21 mouse cellular contexts compared by ENCODE assay signal in the genomic region with DNA sequence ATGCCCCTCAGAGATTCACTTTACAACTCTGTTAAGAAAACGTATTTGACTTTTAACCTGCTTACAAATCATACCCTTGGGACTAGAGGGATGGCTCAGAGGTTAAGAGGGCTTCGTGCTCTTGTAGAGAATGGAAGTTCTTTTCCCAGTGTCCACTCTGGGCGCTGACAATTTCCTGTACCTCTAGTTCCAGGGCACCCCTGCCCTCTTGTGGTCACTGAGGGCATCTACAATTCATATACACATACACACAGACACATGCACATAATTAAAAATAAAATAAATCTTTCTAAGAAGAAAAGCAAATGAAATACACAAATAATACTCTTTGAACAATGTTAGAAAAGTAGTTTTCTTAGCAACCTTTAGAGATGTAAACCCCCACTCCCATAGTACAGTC. TPM values are rescaled to one million over a fixed set of nuclear protein-coding genes. Genes with fewer than 3 reads are reported as not detected.
DNase-seq lines count a peak whose midpoint lies in the region; TF ChIP-seq lines count a peak whose summit lies in the region.
"Had no signal": no experiment of that assay in that cellular context is flagged by ENCODE, and none has a peak within 500 bp of the region (broad histone marks: within the 10 kb centered on the region; RNA-seq: fewer than 3 reads in every experiment).

No protein-coding gene starts in this region.

- intact Hi-C loops in heart, postnatal 36 days (cut with DNase I): no loop called here

- no peak for TF ChIP-seq POLR2A in lung, adult 2 months (IDR thresholded peaks at IDR 0.05; ENCODE audit: borderline replicate concordance, extremely low read depth, low read depth, low read length)
- TF ChIP-seq POLR2A in brain, embryonic 14.5 days (IDR thresholded peaks at IDR 0.05; ENCODE audit: borderline replicate concordance, extremely low read depth, insufficient read depth, insufficient read length, poor library complexity, severe bottlenecking): no peak

- peak; percentile 59 for DNase-seq in heart, adult 11 months
- no peak for DNase-seq in heart, postnatal 36 days
- DNase-seq in lung, adult 2 months: no peak
- no peak for DNase-seq in lung, postnatal 10 days
- DNase-seq in ES-CJ7 (ENCODE audit: low read depth, low spot score) (peak; percentile 47), adipocyte (ENCODE audit: low spot score) (no peak)
- no peak for DNase-seq in brain, embryonic 14.5 days (ENCODE audit: low read depth)
- no peak for DNase-seq in frontal cortex, postnatal 25 days (ENCODE audit: low spot score in 2 of 2)
- DNase-seq: adrenal gland, postnatal 10 days; cerebellum, adult 9-11 months; kidney, adult 2 months; kidney, postnatal 10 days; left cerebral cortex, postnatal 4 days; liver; lung, postnatal 14 days; right cerebral cortex, postnatal 14 days had no signal

- WGBS in lung, adult 2 months: 73% methylated on average over 3 of the region's 3 CpGs

- TF ChIP-seq CTCF in lung, adult 2 months (IDR thresholded peaks at IDR 0.05; ENCODE audit: insufficient read depth, low read length): 0 out of 2 replicates have a peak, but pooled peaks have one; percentile 1
- peak; percentile 3; the same call in 1 of the 2 replicates for TF ChIP-seq CTCF in brain, embryonic 14.5 days (IDR thresholded peaks at IDR 0.05; ENCODE audit: borderline replicate concordance, extremely low read depth, insufficient read depth, insufficient read length)

- no peaks in the 10 kb centered on the region for H3K4me1 ChIP-seq in lung, adult 2 months (ENCODE audit: control insufficient read depth, insufficient read depth, low read length)
- H3K4me1 ChIP-seq: embryonic facial prominence, embryonic 12.5 days; heart, embryonic 13.5 days; hindbrain, embryonic 15.5 days had no signal

- no peak overlapping the region for H3K4me3 ChIP-seq in lung, adult 2 months (replicated peaks; ENCODE audit: extremely low read depth, low read depth, low read length)
- H3K4me3 ChIP-seq: embryonic facial prominence, embryonic 12.5 days; erythroblast, embryonic 14.5 days; heart, embryonic 13.5 days; hindbrain, embryonic 15.5 days had no signal

RNA-seq across cellular contexts. Expression of gene Ttc26, which starts 11.3 kb away (rescaled TPM):
- 1 to 10 TPM; 1.9 to 2.0 TPM for total RNA-seq in heart, postnatal 36 days (2021)
- polyA plus RNA-seq in lung, adult 2 months (2012; rRNA removed): 1.3 and 1.9 TPM in 2 replicates
- 8.7 and 9.0 TPM in 2 replicates for polyA plus RNA-seq in brain, embryonic 14.5 days (2012; rRNA removed)
- total RNA-seq: neutrophil, adult 5-6 weeks had no signal
- polyA plus RNA-seq: erythroblast, embryonic 14.5 days had no signal

RNA-seq across cellular contexts. Expression of gene Zc3hav1, which starts 15.5 kb away (rescaled TPM):
- 10 to 100 TPM; 15.3 to 16.2 TPM for total RNA-seq in heart, postnatal 36 days (2021)
- polyA plus RNA-seq in lung, adult 2 months (2012; rRNA removed): 22.3 and 24.6 TPM in 2 replicates
- 0.90 and 1.5 TPM in 2 replicates for polyA plus RNA-seq in brain, embryonic 14.5 days (2012; rRNA removed)

Comparison
In these comparisons a context has a peak if more than half of its experiments do, and no peak if none do; other contexts are left out.
1. DNase-seq: peak in heart, adult 11 months (single experiment) and ES-CJ7 (single experiment); none in heart, postnatal 36 days (0 of 2), lung, adult 2 months (single experiment), lung, postnatal 10 days (single experiment), brain, embryonic 14.5 days (single experiment), frontal cortex, postnatal 25 days (0 of 2) and adipocyte (single experiment).